In genomic region chr5:143043285-143043684, GRCm38 (mm10) we compare ENCODE assay signal across 9 mouse cellular contexts.
DNase-seq lines count a peak whose midpoint lies in the region; ATAC-seq and TF ChIP-seq lines count a peak whose summit lies in the region.
"Had no signal": no experiment of that assay in that cellular context is flagged by ENCODE, and none has a peak within 500 bp of the region (broad histone marks: within the 10 kb centered on the region; RNA-seq: fewer than 3 reads in every experiment).

No protein-coding gene starts in this region.

- 74% methylated on average over 2 of the region's 2 CpGs for WGBS in kidney, embryonic 14.5 days
- WGBS in liver, postnatal 0 days (ENCODE audit: insufficient replicate concordance): 81% methylated on average over 2 of the region's 2 CpGs

- no peak overlapping the region for H3K27ac ChIP-seq in kidney, embryonic 14.5 days (ENCODE audit: low read depth, low read length)
- no peak overlapping the region for H3K27ac ChIP-seq in CH12.LX (ENCODE audit: insufficient read depth, low read depth)
- no peak overlapping the region for H3K27ac ChIP-seq in liver, postnatal 0 days (ENCODE audit: low read depth)
- H3K27ac ChIP-seq: heart, embryonic 13.5 days; limb, embryonic 15.5 days had no signal

- dilution Hi-C loops in CH12.LX (cut with MboI; ENCODE audit: extremely low pct_ligation_motif_present, extremely low pct_unique_long_range_greater_than_20kb, low sequenced_read_pairs): no loop called here

- H3K4me3 ChIP-seq in kidney, embryonic 14.5 days (ENCODE audit: low read length): no peak overlapping the region
- no peak overlapping the region for H3K4me3 ChIP-seq in CH12.LX (replicated peaks in 1 of 3; ENCODE audit: low read depth in 2 of 3, low read length in 2 of 3, poor library complexity in 1 of 3)
- H3K4me3 ChIP-seq in liver, postnatal 0 days (ENCODE audit: low read depth, low read length): no peak overlapping the region
- H3K4me3 ChIP-seq: heart, embryonic 13.5 days; limb, embryonic 15.5 days had no signal

- TF ChIP-seq POLR2A in CH12.LX (IDR thresholded peaks at IDR 0.05; ENCODE audit: low read depth, low read length): no peak

- no peaks in the 10 kb centered on the region for H3K9me3 ChIP-seq in kidney, embryonic 14.5 days (ENCODE audit: control insufficient read depth, low read length)
- no peaks in the 10 kb centered on the region for H3K9me3 ChIP-seq in CH12.LX (replicated peaks; ENCODE audit: low read length)
- no peaks in the 10 kb centered on the region for H3K9me3 ChIP-seq in liver, postnatal 0 days (ENCODE audit: low read length)
- H3K9me3 ChIP-seq: heart, embryonic 13.5 days; limb, embryonic 15.5 days had no signal

- in situ Hi-C loops in CH12.LX (cut with MboI; ENCODE audit: low pct_ligation_motif_present, low pct_unique_long_range_greater_than_20kb, low sequenced_read_pairs): no loop called here

- H3K27me3 ChIP-seq in kidney, embryonic 14.5 days (ENCODE audit: control insufficient read depth, insufficient read depth, low read length): no peaks in the 10 kb centered on the region
- no peaks in the 10 kb centered on the region for H3K27me3 ChIP-seq in CH12.LX (replicated peaks)
- no peaks in the 10 kb centered on the region for H3K27me3 ChIP-seq in liver, postnatal 0 days (ENCODE audit: insufficient read depth, low read length)
- H3K27me3 ChIP-seq: heart, embryonic 13.5 days; limb, embryonic 15.5 days had no signal

- no peaks in the 10 kb centered on the region for H3K79me2 ChIP-seq in CH12.LX (replicated peaks; ENCODE audit: control insufficient read depth, extremely low read depth, insufficient read depth, poor library complexity, severe bottlenecking)

- no peak overlapping the region for H3K9ac ChIP-seq in kidney, embryonic 14.5 days (ENCODE audit: low read depth, low read length)
- H3K9ac ChIP-seq in CH12.LX (ENCODE audit: insufficient read depth, low read depth): no peak overlapping the region
- no peak overlapping the region for H3K9ac ChIP-seq in liver, postnatal 0 days (replicated peaks)
- H3K9ac ChIP-seq: heart, embryonic 13.5 days; limb, embryonic 15.5 days had no signal

- TF ChIP-seq CTCF in CH12.LX (conservative IDR thresholded peaks at IDR 0.05 in 1 of 2, IDR thresholded peaks at IDR 0.05 in 1 of 2; ENCODE audit: low read depth in 2 of 2, low read length in 2 of 2): peak in 1 of 2 experiments; percentile 46; a peak in 2 of 4 replicates
- peak; percentile 62 for TF ChIP-seq CTCF in liver, postnatal 0 days (IDR thresholded peaks at IDR 0.05; ENCODE audit: low read depth)

- ATAC-seq in kidney, embryonic 14.5 days (ENCODE audit: low FRiP score, low TSS enrichment): no peak
- ATAC-seq in liver, postnatal 0 days: no peak

- peak; percentile 38 for TF ChIP-seq RAD21 in CH12.LX (IDR thresholded peaks at IDR 0.05; ENCODE audit: low read depth, low read length)

- DNase-seq in kidney, adult 9 months: peak; percentile 40
- no peak for DNase-seq in CH12.LX (ENCODE audit: extremely low read depth)
- peak; percentile 18 for DNase-seq in T-cell, adult 2 months (ENCODE audit: low spot score)
- no peak for DNase-seq in liver, postnatal 0 days
- DNase-seq in urinary bladder, postnatal 14 days (ENCODE audit: low spot score): no peak
- DNase-seq in left cerebral cortex, adult 18-20 months (ENCODE audit: low spot score in 2 of 2): no peak

- H3K36me3 ChIP-seq in kidney, embryonic 14.5 days (ENCODE audit: control insufficient read depth, insufficient read depth, low read length): peaks cover 31% of the 10 kb centered on the region
- H3K36me3 ChIP-seq in CH12.LX (replicated peaks in 1 of 2; ENCODE audit: control insufficient read depth in 1 of 2, insufficient read depth in 1 of 2, low read length in 1 of 2): peaks cover 26 to 75% of the 10 kb centered on the region in 2 experiments
- peaks cover 5% of the 10 kb centered on the region; the same call in 1 of the 2 replicates for H3K36me3 ChIP-seq in liver, postnatal 0 days (replicated peaks; ENCODE audit: insufficient read depth, low read length)

- H3K4me2 ChIP-seq in kidney, embryonic 14.5 days (replicated peaks; ENCODE audit: low read depth, low read length): no peak overlapping the region
- no peak overlapping the region for H3K4me2 ChIP-seq in CH12.LX (ENCODE audit: insufficient read depth, low read depth, poor library complexity, severe bottlenecking)
- no peak overlapping the region for H3K4me2 ChIP-seq in liver, postnatal 0 days (ENCODE audit: low read depth, low read length)
- H3K4me2 ChIP-seq: heart, embryonic 13.5 days; limb, embryonic 15.5 days had no signal

- H3K4me1 ChIP-seq in kidney, embryonic 14.5 days (ENCODE audit: control insufficient read depth, insufficient read depth, low read length): no peaks in the 10 kb centered on the region
- H3K4me1 ChIP-seq in CH12.LX (ENCODE audit: control insufficient read depth in 1 of 2, insufficient read depth in 2 of 2): peaks cover 6 to 56% of the 10 kb centered on the region in 2 experiments
- H3K4me1 ChIP-seq in liver, postnatal 0 days (ENCODE audit: insufficient read depth): no peaks in the 10 kb centered on the region

- TF ChIP-seq EP300 in CH12.LX (IDR thresholded peaks at IDR 0.05; ENCODE audit: low read length): no peak
- TF ChIP-seq EP300 in liver, postnatal 0 days (IDR thresholded peaks at IDR 0.05; ENCODE audit: low read depth): no peak

TF ChIP-seq in CH12.LX, 34 proteins besides CTCF, POLR2A, EP300 and RAD21:
- TF ChIP-seq SMC3 (IDR thresholded peaks at IDR 0.05; ENCODE audit: low read depth, low read length) (peak; percentile 38), USF2 (conservative IDR thresholded peaks at IDR 0.05; ENCODE audit: low read depth, low read length) (no peak)

Comparison
In these comparisons a context has a peak if more than half of its experiments do, and no peak if none do; other contexts are left out.
1. DNase-seq: peak in kidney, adult 9 months (single experiment) and T-cell, adult 2 months (single experiment); none in CH12.LX (single experiment), liver, postnatal 0 days (single experiment), urinary bladder, postnatal 14 days (single experiment) and left cerebral cortex, adult 18-20 months (0 of 2).